Mouse (Mus musculus): ENCODE data around the gene Nsmce4a. TPM values are rescaled to one million over a fixed set of nuclear protein-coding genes. Genes with fewer than 3 reads are reported as not detected.

Nsmce4a gene
- polyA plus RNA-seq, 1 experiment from 2014 or later, result 160 TPM

DNA sequence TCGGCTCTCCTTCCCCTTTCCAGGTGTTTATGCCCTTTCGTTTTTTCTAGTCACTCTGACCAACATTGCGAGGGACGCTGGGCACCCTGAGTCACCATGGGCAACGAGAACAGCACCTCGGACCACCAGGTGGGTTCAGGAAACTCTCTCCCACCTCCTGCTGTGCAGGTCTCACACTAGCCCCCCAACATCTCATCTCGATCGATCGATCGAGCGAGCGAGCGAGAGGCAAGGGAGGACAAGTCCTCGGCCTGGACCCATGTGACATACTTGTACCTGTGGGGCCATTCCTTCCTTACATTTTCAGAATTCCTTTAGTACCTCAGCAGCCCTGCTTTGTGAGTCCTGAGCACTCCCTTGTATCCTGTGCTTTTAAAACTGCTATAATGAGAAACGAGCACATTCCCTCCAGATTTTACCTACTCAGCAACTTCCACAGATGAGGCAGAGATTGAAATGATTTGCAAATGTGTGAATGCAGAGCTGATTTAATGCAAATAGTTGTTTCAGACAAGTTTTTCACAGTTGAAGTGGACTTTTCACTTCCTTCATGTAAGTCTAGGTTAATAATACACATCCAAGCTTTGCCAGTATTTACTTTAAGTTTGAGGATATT lies 4.6 kb upstream of the Nsmce4a start, which contains the start of gene Tacc2:
Gene Tacc2 (plus strand): TSS at position 51 of the 616 bp plus-strand sequence.
- peak within 1 kb of the TSS; percentile 33 to 42 for H3K4me3 ChIP-seq (ENCODE audit: control insufficient read depth in 1 of 2, insufficient read depth in 1 of 2, low read depth in 1 of 2, low read length in 2 of 2)
- H3K4me1 ChIP-seq (ENCODE audit: control insufficient read depth in 2 of 2, insufficient read depth in 2 of 2, low read length in 2 of 2), result peaks cover 8 to 12% of the 10 kb centered on the region in 2 experiments; a peak in 3 of 4 replicates
- H3K27ac ChIP-seq (replicated peaks in 1 of 2; ENCODE audit: control insufficient read depth in 1 of 2, insufficient read depth in 1 of 2, low read depth in 2 of 2, low read length in 2 of 2), result no peak within 1 kb of the TSS
- no peaks in the 10 kb centered on the region for H3K27me3 ChIP-seq (ENCODE audit: control insufficient read depth, insufficient read depth, low read length)
- no peak for ATAC-seq (ENCODE audit: insufficient number of reproducible peaks, insufficient read depth, low FRiP score, low read depth)
- H3K9ac ChIP-seq (ENCODE audit: low read length), result peak within 1 kb of the TSS; percentile 59
- peak within 1 kb of the TSS; percentile 70 for H3K4me2 ChIP-seq (ENCODE audit: low read length)
- WGBS, result 19% methylated on average over 15 of the region's 15 CpGs
- no peaks in the 10 kb centered on the region for H3K9me3 ChIP-seq (ENCODE audit: control insufficient read depth, low read length)
- H3K36me3 ChIP-seq (ENCODE audit: control insufficient read depth, insufficient read depth, low read length), result no peaks in the 10 kb centered on the region

DNA sequence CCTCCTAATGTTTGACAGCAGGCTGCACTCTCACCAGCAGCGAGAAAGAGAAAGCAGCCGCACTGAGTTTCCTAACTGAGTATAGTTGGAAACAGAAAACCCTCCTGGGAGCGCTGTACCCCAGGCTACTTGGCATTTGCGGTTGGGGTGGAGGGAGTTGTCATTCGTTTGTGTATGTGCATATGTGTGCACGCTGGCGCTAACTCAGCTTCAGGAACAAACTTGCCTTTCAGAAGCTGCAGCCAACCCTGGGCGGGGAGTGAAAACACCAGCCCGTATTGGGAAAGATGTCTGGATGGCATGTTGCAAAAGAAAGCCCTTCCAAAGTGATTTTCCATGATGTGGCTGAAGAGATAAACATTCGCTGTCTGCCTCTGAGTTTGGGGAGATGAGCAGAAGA lies 4.1 kb upstream of the Nsmce4a start:
- Histone ChIP-seq H3K9me3 (ENCODE audit: control insufficient read depth, low read length) (no peaks in the 10 kb centered on the region), H3K36me3 (ENCODE audit: control insufficient read depth, insufficient read depth, low read length) (no peaks in the 10 kb centered on the region), H3K4me3 (ENCODE audit: control insufficient read depth in 1 of 2, insufficient read depth in 1 of 2, low read depth in 1 of 2, low read length in 2 of 2) (peak overlapping the region; percentile 33 to 42), H3K4me2 (ENCODE audit: low read length) (peak overlapping the region; percentile 70), H3K4me1 (ENCODE audit: control insufficient read depth in 2 of 2, insufficient read depth in 2 of 2, low read length in 2 of 2) (peaks cover 8 to 12% of the 10 kb centered on the region in 2 experiments; a peak in 3 of 4 replicates), H3K27ac (replicated peaks in 1 of 2; ENCODE audit: control insufficient read depth in 1 of 2, insufficient read depth in 1 of 2, low read depth in 2 of 2, low read length in 2 of 2) (no peak overlapping the region), H3K9ac (ENCODE audit: low read length) (peak overlapping the region; percentile 59), H3K27me3 (ENCODE audit: control insufficient read depth, insufficient read depth, low read length) (no peaks in the 10 kb centered on the region)
- ATAC-seq (ENCODE audit: insufficient number of reproducible peaks, insufficient read depth, low FRiP score, low read depth), result no peak
- 8% methylated on average over 10 of the region's 10 CpGs for WGBS

DNA sequence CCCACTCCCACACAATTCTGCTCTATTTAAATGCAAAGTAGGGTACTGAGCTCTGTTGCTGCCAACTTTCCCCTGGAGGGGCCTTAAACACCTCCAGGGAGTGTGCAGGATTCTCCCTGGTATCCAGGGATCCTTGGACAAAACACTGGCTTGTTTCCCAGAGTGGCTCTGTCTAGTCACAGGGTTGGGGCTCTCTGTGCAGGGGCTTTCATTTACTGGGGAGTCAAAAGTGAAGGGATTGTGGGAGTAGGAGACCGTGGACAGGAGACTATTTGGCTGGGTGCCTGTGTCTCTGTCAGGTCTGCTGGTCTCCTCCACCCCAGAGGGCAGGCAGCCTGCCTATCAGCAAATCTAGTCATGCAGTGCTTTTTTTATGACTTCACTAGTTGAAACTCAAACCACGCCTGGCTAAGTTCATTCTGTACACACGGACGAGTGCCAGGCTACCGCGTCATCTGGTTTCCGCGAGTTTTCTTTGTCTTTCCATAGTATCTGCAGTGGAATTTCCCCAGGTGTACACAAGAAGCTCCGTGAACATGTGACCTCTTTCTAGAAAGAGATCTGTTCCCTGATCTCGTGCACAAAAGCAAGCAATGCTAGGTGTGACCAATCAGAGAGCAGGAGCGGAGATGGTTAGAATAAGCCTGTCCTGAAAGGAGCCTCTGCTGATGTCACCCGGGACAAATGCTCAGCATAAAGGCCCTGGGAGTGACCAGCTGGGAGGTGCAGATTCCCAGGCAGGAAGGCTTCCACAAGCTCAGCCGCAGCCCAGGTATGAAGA lies 1.5 kb upstream of the Nsmce4a start:
- 0 out of 2 replicates have a peak, but pooled peaks have one; percentile 26 for ATAC-seq (ENCODE audit: insufficient number of reproducible peaks, insufficient read depth, low FRiP score, low read depth)
- Histone ChIP-seq H3K36me3 (ENCODE audit: control insufficient read depth, insufficient read depth, low read length) (no peaks in the 10 kb centered on the region), H3K27ac (replicated peaks in 1 of 2; ENCODE audit: control insufficient read depth in 1 of 2, insufficient read depth in 1 of 2, low read depth in 2 of 2, low read length in 2 of 2) (no peak overlapping the region; a peak in 1 of 4 replicates), H3K4me3 (ENCODE audit: control insufficient read depth in 1 of 2, insufficient read depth in 1 of 2, low read depth in 1 of 2, low read length in 2 of 2) (no peak overlapping the region), H3K4me1 (ENCODE audit: control insufficient read depth in 2 of 2, insufficient read depth in 2 of 2, low read length in 2 of 2) (peaks cover 8 to 12% of the 10 kb centered on the region in 2 experiments), H3K9me3 (ENCODE audit: control insufficient read depth, low read length) (no peaks in the 10 kb centered on the region), H3K4me2 (ENCODE audit: low read length) (peak overlapping the region; percentile 25; the same call in 1 of the 2 replicates), H3K27me3 (ENCODE audit: control insufficient read depth, insufficient read depth, low read length) (no peaks in the 10 kb centered on the region), H3K9ac (ENCODE audit: low read length) (no peak overlapping the region)
- 45% methylated on average over 13 of the region's 13 CpGs for WGBS

DNA sequence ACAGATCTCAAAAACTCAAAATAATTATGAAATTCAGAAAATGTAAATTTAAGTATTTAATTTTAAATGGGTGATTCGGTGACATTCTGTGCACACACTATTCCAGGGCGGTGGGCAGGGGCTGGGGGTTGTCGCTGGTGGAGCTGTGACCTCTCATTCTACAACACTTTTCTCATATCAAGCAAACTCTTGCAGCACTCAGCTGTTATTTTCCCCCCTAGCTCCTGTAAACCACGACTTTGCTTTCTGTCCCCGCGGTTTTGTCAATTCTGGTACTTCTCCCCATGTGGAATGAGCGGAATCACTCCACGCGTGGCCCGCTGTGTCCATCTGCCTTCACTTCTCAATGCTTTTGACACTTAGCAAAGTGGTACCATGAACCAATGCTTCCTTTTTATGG lies 828 bp upstream of the Nsmce4a start:
- no peak overlapping the region for H3K4me3 ChIP-seq (ENCODE audit: control insufficient read depth in 1 of 2, insufficient read depth in 1 of 2, low read depth in 1 of 2, low read length in 2 of 2)
- WGBS, result 94% methylated on average over 10 of the region's 10 CpGs
- H3K9me3 ChIP-seq (ENCODE audit: control insufficient read depth, low read length), result no peaks in the 10 kb centered on the region
- no peaks in the 10 kb centered on the region for H3K36me3 ChIP-seq (ENCODE audit: control insufficient read depth, insufficient read depth, low read length)
- no peak overlapping the region; a peak in 1 of 4 replicates for H3K27ac ChIP-seq (replicated peaks in 1 of 2; ENCODE audit: control insufficient read depth in 1 of 2, insufficient read depth in 1 of 2, low read depth in 2 of 2, low read length in 2 of 2)
- peaks cover 12 to 19% of the 10 kb centered on the region in 2 experiments for H3K4me1 ChIP-seq (ENCODE audit: control insufficient read depth in 2 of 2, insufficient read depth in 2 of 2, low read length in 2 of 2)
- no peak overlapping the region for H3K9ac ChIP-seq (ENCODE audit: low read length)
- no peaks in the 10 kb centered on the region for H3K27me3 ChIP-seq (ENCODE audit: control insufficient read depth, insufficient read depth, low read length)
- H3K4me2 ChIP-seq (ENCODE audit: low read length), result no peak overlapping the region
- no peak for ATAC-seq (ENCODE audit: insufficient number of reproducible peaks, insufficient read depth, low FRiP score, low read depth)

DNA sequence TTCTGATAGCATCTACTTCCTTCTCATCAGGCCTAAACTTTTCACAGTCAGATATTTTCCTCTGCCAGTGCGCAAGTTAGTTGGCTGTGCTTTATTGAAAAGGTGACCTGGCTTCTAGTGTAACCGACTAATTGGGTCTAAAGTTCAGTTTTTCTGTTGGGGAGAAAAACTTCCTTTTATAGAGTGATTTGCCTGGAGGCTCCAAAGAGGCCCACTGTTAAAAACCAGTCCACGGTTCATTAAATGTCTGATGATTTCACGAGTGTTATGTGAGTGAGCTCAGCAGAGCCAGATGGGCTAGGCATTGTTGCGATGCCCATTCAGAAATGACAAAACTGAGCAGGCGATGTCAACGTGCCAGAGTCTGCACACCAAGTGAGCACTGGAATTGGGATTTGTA lies 2.4 kb downstream of the Nsmce4a start:
- Histone ChIP-seq H3K4me2 (ENCODE audit: low read length) (no peak overlapping the region), H3K27ac (replicated peaks in 1 of 2; ENCODE audit: control insufficient read depth in 1 of 2, insufficient read depth in 1 of 2, low read depth in 2 of 2, low read length in 2 of 2) (no peak overlapping the region), H3K4me1 (ENCODE audit: control insufficient read depth in 2 of 2, insufficient read depth in 2 of 2, low read length in 2 of 2) (peaks cover 8 to 15% of the 10 kb centered on the region in 2 experiments), H3K27me3 (ENCODE audit: control insufficient read depth, insufficient read depth, low read length) (no peaks in the 10 kb centered on the region), H3K36me3 (ENCODE audit: control insufficient read depth, insufficient read depth, low read length) (no peaks in the 10 kb centered on the region), H3K9ac (ENCODE audit: low read length) (no peak overlapping the region), H3K9me3 (ENCODE audit: control insufficient read depth, low read length) (no peaks in the 10 kb centered on the region), H3K4me3 (ENCODE audit: control insufficient read depth in 1 of 2, insufficient read depth in 1 of 2, low read depth in 1 of 2, low read length in 2 of 2) (no peak overlapping the region)
- ATAC-seq (ENCODE audit: insufficient number of reproducible peaks, insufficient read depth, low FRiP score, low read depth), result no peak
- 89% methylated on average over 7 of the region's 7 CpGs for whole genome bisulfite sequencing

DNA sequence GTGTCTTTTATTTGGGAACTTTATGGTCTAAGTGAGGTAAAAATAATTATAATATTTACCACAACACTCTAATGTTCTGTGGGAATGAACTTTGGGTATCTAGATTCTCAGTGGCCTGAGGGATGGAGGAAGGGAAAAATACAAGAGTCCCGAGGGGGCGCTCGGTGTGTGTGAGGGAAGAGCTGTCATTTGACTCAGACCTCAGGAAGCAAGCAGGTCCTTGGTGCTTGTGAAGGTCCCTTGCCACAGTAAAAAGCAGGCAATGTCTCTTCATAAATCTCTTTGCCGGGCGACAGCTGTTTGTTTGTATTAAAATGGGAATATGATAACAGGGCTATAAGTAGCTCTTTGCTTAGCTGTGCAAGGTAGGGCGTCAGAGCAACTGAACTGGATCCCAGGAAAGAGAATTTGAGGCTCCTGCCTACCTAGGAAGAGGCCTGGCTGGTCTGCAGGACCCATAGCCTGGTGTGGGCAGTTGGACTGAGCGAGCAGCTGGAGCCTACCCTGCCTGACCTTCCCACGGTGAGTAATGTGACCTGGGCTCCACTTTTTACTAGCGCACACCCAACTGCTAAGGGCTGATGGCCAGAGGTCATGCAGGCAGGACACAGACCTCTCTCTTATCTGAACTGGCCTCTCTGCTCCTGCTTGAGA lies 4.0 kb downstream of the Nsmce4a start:
- H3K27ac ChIP-seq (replicated peaks in 1 of 2; ENCODE audit: control insufficient read depth in 1 of 2, insufficient read depth in 1 of 2, low read depth in 2 of 2, low read length in 2 of 2), result peak overlapping the region; percentile 29 to 58; a peak in 3 of 4 replicates
- 30% methylated on average over 9 of the region's 9 CpGs for WGBS
- no peak for ATAC-seq (ENCODE audit: insufficient number of reproducible peaks, insufficient read depth, low FRiP score, low read depth)

DNA sequence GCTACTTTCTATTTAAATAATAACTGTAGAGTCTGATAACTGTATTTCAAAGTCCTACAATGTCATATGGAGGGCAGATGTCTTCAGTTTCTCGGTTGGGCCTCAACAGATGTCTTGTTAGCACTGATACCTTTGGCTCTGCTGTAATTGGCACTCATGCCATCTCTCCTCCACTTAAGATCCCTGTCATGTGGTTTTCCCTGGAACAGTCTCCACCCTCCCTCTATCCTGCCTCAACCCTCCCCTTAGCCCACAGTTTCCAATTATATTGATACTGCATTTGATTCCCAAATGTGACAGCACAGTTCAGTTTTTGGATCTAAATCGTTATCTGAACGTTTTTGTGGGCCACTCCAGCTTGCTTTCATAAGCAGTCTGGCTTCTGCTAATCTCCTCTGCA lies 8.3 kb downstream of the Nsmce4a start:
- 40% methylated on average over 3 of the region's 3 CpGs for WGBS
- no peaks in the 10 kb centered on the region for H3K36me3 ChIP-seq (ENCODE audit: control insufficient read depth, insufficient read depth, low read length)

More for the DNA sequence above, 4.0 kb downstream of the Nsmce4a start:
- Histone ChIP-seq H3K9ac (ENCODE audit: low read length) (peak overlapping the region; percentile 44; the same call in 1 of the 2 replicates), H3K27me3 (ENCODE audit: control insufficient read depth, insufficient read depth, low read length) (no peaks in the 10 kb centered on the region), H3K4me2 (ENCODE audit: low read length) (no peak overlapping the region), H3K4me3 (ENCODE audit: control insufficient read depth in 1 of 2, insufficient read depth in 1 of 2, low read depth in 1 of 2, low read length in 2 of 2) (no peak overlapping the region), H3K9me3 (ENCODE audit: control insufficient read depth, low read length) (no peaks in the 10 kb centered on the region), H3K36me3 (ENCODE audit: control insufficient read depth, insufficient read depth, low read length) (no peaks in the 10 kb centered on the region), H3K4me1 (ENCODE audit: control insufficient read depth in 2 of 2, insufficient read depth in 2 of 2, low read length in 2 of 2) (peaks cover 4 to 12% of the 10 kb centered on the region in 2 experiments)

More for the DNA sequence above, 8.3 kb downstream of the Nsmce4a start:
- H3K27ac ChIP-seq (replicated peaks in 1 of 2; ENCODE audit: control insufficient read depth in 1 of 2, insufficient read depth in 1 of 2, low read depth in 2 of 2, low read length in 2 of 2), result no peak overlapping the region
- H3K9ac ChIP-seq (ENCODE audit: low read length), result no peak overlapping the region
- ATAC-seq (ENCODE audit: insufficient number of reproducible peaks, insufficient read depth, low FRiP score, low read depth), result no peak
- H3K27me3 ChIP-seq (ENCODE audit: control insufficient read depth, insufficient read depth, low read length), result no peaks in the 10 kb centered on the region
- no peak overlapping the region for H3K4me2 ChIP-seq (ENCODE audit: low read length)
- H3K9me3 ChIP-seq (ENCODE audit: control insufficient read depth, low read length), result no peaks in the 10 kb centered on the region
- H3K4me3 ChIP-seq (ENCODE audit: control insufficient read depth in 1 of 2, insufficient read depth in 1 of 2, low read depth in 1 of 2, low read length in 2 of 2), result no peak overlapping the region
- peaks cover 4 to 12% of the 10 kb centered on the region in 2 experiments for H3K4me1 ChIP-seq (ENCODE audit: control insufficient read depth in 2 of 2, insufficient read depth in 2 of 2, low read length in 2 of 2)
